Mouse (Mus musculus): Measurements from ENCODE around the gene Gm6164. TPM values are rescaled to one million over a fixed set of nuclear protein-coding genes. Genes with fewer than 3 reads are reported as not detected.
"Not testable (repeated sequence)": the region's sequence is repeated elsewhere in the genome, so short reads cannot be mapped to it uniquely, and the experiment has no call there.

Gene Gm6164
- polyA plus RNA-seq (2012; rRNA removed), result not detected in 2 replicates

DNA sequence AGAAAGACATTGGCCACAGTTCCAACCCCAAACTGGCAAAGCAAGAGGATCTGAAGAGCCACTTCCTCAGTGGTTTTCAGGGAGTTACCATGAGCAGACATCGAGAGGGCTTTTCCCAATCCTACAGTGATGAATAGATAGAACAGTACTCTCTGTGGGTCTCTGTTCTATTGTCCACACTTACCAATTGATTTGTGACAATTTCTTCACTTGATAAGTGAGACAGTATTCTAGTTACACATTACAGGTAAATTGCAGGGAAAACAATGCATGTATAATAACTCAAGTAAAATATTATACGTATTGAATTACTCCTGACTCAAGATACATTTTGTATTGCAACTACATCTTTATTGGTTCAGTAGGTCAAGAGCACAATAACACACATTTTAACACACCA is at the start of gene Gm6164:
Gm6164 (minus strand) TSS at position 101 of the 400 bp plus-strand sequence.
- H3K4me3 ChIP-seq (ENCODE audit: insufficient read depth, low read length); H3K4me1 ChIP-seq (ENCODE audit: control insufficient read depth, insufficient read depth, low read length); H3K27ac ChIP-seq (ENCODE audit: insufficient read depth, low read length): not testable (repeated sequence)

DNA sequence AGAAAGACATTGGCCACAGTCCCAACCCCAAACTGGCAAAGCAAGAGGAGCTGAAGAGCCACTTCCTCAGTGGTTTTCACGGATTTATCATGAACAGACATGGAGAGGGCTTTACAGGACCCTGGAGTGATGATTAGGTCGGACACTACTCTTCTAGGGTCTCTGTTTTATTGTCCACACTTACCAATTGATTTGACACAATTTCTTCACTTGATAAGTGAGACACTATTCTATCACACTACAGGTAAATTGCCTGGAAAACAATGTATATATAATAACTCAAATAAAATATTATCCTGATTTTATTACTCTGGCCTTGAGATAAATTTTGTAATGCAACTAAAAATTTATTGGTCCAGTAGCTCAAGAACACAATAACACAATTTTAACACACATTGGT is 28.3 kb upstream of the Gm6164 start, which contains the start of gene Gm4498:
Gm4498 (minus strand) TSS at position 101 of the 400 bp plus-strand sequence.
- H3K4me1 ChIP-seq (ENCODE audit: control insufficient read depth, insufficient read depth, low read length); H3K4me3 ChIP-seq (ENCODE audit: insufficient read depth, low read length); H3K27ac ChIP-seq (ENCODE audit: insufficient read depth, low read length): not testable (repeated sequence)

GRCm38 (mm10) chr7:20193410-20193809 is 12.0 kb downstream of the Gm6164 start, which contains the start of gene Vmn1r95:
Gene Vmn1r95, plus strand, starts transcription at chr7:20193710.
- not testable (repeated sequence) for H3K27ac ChIP-seq (ENCODE audit: insufficient read depth, low read length); H3K4me1 ChIP-seq (ENCODE audit: control insufficient read depth, insufficient read depth, low read length); H3K4me3 ChIP-seq (ENCODE audit: insufficient read depth, low read length)

GRCm38 (mm10) chr7:20168277-20168676 is 37.1 kb downstream of the Gm6164 start, which contains the start of gene Vmn1r94:
Gene Vmn1r94, minus strand, starts transcription at chr7:20168377.
- H3K4me3 ChIP-seq (ENCODE audit: insufficient read depth, low read length); H3K4me1 ChIP-seq (ENCODE audit: control insufficient read depth, insufficient read depth, low read length); H3K27ac ChIP-seq (ENCODE audit: insufficient read depth, low read length): not testable (repeated sequence)

Other genes starting within 250 kb of the Gm6164 start
- not detected in 2 replicates for gene Ceacam20, start 240.2 kb downstream of the Gm6164 start, polyA plus RNA-seq (2012; rRNA removed)
- not detected in 2 replicates for gene Nlrp9b, start 214.1 kb downstream of the Gm6164 start, polyA plus RNA-seq (2012; rRNA removed)
- not detected in 2 replicates for gene Vmn1r91, start 105.9 kb downstream of the Gm6164 start, polyA plus RNA-seq (2012; rRNA removed)
- gene Gm16442, start 83.0 kb downstream of the Gm6164 start, polyA plus RNA-seq (2012; rRNA removed), result not detected in 2 replicates
- gene Vmn1r93, start 66.5 kb downstream of the Gm6164 start, polyA plus RNA-seq (2012; rRNA removed), result not detected in 2 replicates
- not detected in 2 replicates for gene Vmn1r94, start 37.2 kb downstream of the Gm6164 start, polyA plus RNA-seq (2012; rRNA removed)
- gene Vmn1r95, start 11.9 kb downstream of the Gm6164 start, polyA plus RNA-seq (2012; rRNA removed), result not detected in 2 replicates
- not detected in 2 replicates for gene Gm4498, start 28.2 kb upstream of the Gm6164 start, polyA plus RNA-seq (2012; rRNA removed)
- not detected in 2 replicates for gene Gm5890, start 57.2 kb upstream of the Gm6164 start, polyA plus RNA-seq (2012; rRNA removed)
- not detected in 2 replicates for gene Gm4133, start 128.5 kb upstream of the Gm6164 start, polyA plus RNA-seq (2012; rRNA removed)
- not detected in 2 replicates for gene Gm5728, start 169.8 kb upstream of the Gm6164 start, polyA plus RNA-seq (2012; rRNA removed)
- not detected in 2 replicates for gene Vmn1r100, start 212.3 kb upstream of the Gm6164 start, polyA plus RNA-seq (2012; rRNA removed)
- gene Vmn1r101, start 237.0 kb upstream of the Gm6164 start, polyA plus RNA-seq (2012; rRNA removed), result not detected in 2 replicates

Data from cortical plate, adult 2 months (tissue).